In the genomic region with DNA sequence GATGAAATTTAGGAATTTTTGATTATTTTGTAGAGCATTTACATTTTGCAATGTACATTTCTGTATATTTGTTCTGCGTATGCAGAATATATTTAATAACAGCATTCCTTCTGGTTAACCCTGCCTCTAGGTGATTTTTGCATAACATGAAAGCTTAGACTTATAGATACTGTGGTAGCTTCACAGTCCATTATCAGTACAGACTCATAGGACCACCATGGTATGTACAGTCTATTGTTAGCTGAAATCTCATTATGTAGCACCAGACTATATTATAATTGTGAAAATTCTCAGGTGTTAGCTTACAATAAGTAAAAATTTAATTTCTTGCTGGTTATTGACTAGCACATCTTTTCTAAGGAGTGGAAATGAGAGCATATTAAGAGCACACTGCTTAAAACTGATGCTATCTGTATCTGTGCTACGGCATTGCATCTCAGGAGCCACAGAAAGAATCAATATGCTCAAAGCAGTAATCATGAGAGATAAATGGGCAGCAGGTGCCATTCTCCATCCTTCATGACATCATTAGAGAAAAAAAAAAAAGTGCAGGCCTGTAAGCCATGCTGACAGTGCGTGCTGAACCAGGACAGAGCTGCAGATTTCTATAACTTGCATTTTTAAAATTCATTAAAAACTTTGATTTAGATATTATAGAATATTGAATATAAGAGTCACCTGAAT, we compare ENCODE assay signal across 25 mouse cellular contexts.
"Had no signal": no experiment of that assay in that cellular context is flagged by ENCODE, and none has a peak within 500 bp of the region (broad histone marks: within the 10 kb centered on the region; RNA-seq: fewer than 3 reads in every experiment).

No protein-coding gene starts in this region.

- H3K4me1 ChIP-seq: heart, embryonic 10.5 days; heart, embryonic 13.5 days; heart, embryonic 15.5 days; kidney, embryonic 15.5 days; limb, embryonic 10.5 days; limb, embryonic 12.5 days had no signal

- H3K27me3 ChIP-seq: heart, embryonic 13.5 days; heart, embryonic 15.5 days; kidney, embryonic 15.5 days; limb, embryonic 12.5 days had no signal

- H3K27ac ChIP-seq: heart, embryonic 10.5 days; heart, embryonic 13.5 days; heart, embryonic 15.5 days; hindbrain, embryonic 14.5 days; hindbrain, postnatal 0 days; kidney, embryonic 15.5 days; kidney, postnatal 0 days; left cerebral cortex, adult 2 months; limb, embryonic 10.5 days; limb, embryonic 12.5 days had no signal

- H3K36me3 ChIP-seq: heart, embryonic 10.5 days; heart, embryonic 13.5 days; heart, embryonic 15.5 days; kidney, embryonic 15.5 days; limb, embryonic 10.5 days; limb, embryonic 12.5 days had no signal

- H3K4me3 ChIP-seq: heart, embryonic 10.5 days; heart, embryonic 13.5 days; heart, embryonic 15.5 days; kidney, embryonic 15.5 days; left cerebral cortex, adult 2 months; limb, embryonic 10.5 days; limb, embryonic 12.5 days had no signal

- ATAC-seq: forebrain, postnatal 0 days; hindbrain, postnatal 0 days; intestine, embryonic 16.5 days had no signal

- H3K9ac ChIP-seq: forebrain, postnatal 0 days; heart, embryonic 13.5 days; heart, embryonic 15.5 days; hindbrain, embryonic 14.5 days; kidney, embryonic 15.5 days; limb, embryonic 12.5 days had no signal

- H3K9me3 ChIP-seq: heart, embryonic 10.5 days; heart, embryonic 13.5 days; heart, embryonic 15.5 days; kidney, embryonic 15.5 days; limb, embryonic 10.5 days; limb, embryonic 12.5 days had no signal

- DNase-seq: forebrain, postnatal 0 days; gastrocnemius, postnatal 14 days; gastrocnemius, postnatal 36 days; heart, adult 18-20 months; heart, postnatal 14 days; heart, postnatal 36 days; kidney, adult 11 months; kidney, adult 2 months; kidney, adult 9 months; kidney, postnatal 14 days; kidney, postnatal 36 days; layer of hippocampus, adult 9-11 months; liver had no signal

- H3K4me2 ChIP-seq: heart, embryonic 13.5 days; heart, embryonic 15.5 days; hindbrain, embryonic 14.5 days; kidney, embryonic 15.5 days; limb, embryonic 12.5 days; liver, embryonic 11.5 days had no signal
